Mouse (Mus musculus) liver, embryonic 12.5 days (tissue): ENCODE measurements around the gene H2-T3. TPM values are rescaled to one million over a fixed set of nuclear protein-coding genes. Genes with fewer than 3 reads are reported as not detected.
"Not testable (repeated sequence)": the region's sequence is repeated elsewhere in the genome, so short reads cannot be mapped to it uniquely, and the experiment has no call there.

Experiments used
- ATAC-seq: fragments of 200-750 bp; cut with Nextera tagmentation; 2 replicates; pipeline ENCODE4 v1.8.0; 2017; ENCODE audit warnings: moderate number of reproducible peaks, mild to moderate bottlenecking, moderate library complexity
- H3K27ac ChIP-seq: fragments of 300-500 bp; sonication (generic); 2 replicates; pipeline ENCODE4 v1.5.1; 2016; ENCODE audit warnings: mild to moderate bottlenecking
- H3K27me3 ChIP-seq: fragments of 300-500 bp; sonication (generic); replicated peaks from 2 replicates; pipeline ENCODE4 v1.6.1; 2016; ENCODE audit warnings: mild to moderate bottlenecking, moderate library complexity
- H3K36me3 ChIP-seq: fragments of 300-500 bp; sonication (generic); 2 replicates; pipeline ENCODE4 v1.6.1; 2016; ENCODE audit warnings: mild to moderate bottlenecking, moderate library complexity
- H3K4me1 ChIP-seq: fragments of 300-500 bp; sonication (generic); 2 replicates; pipeline ENCODE4 v1.6.1; 2016
- H3K4me2 ChIP-seq: fragments of 300-500 bp; sonication (generic); 2 replicates; pipeline ENCODE4 v1.6.1; 2016; ENCODE audit warnings: mild to moderate bottlenecking, moderate library complexity
- H3K4me3 ChIP-seq: fragments of 300-500 bp; sonication (generic); 2 replicates; pipeline ENCODE4 v1.5.1; 2016; ENCODE audit warnings: mild to moderate bottlenecking, moderate library complexity
- H3K9ac ChIP-seq: fragments of 300-500 bp; sonication (generic); 2 replicates; pipeline ENCODE4 v1.6.1; 2016; ENCODE audit warnings: mild to moderate bottlenecking, moderate library complexity
- H3K9me3 ChIP-seq: fragments of 300-500 bp; sonication (generic); replicated peaks from 2 replicates; pipeline ENCODE4 v1.6.1; 2016; ENCODE audit warnings: mild to moderate bottlenecking, moderate library complexity
- WGBS: fragments of 180-500 bp; shearing (Covaris S2); methylation state at CpG from one replicate; pipeline ENCODE4 v1.1.7; 2016; ENCODE audit not compliant: insufficient replicate concordance; 5-methylcytosine and 5-hydroxymethylcytosine counted together
- polyA plus RNA-seq: library from polyadenylated mRNA; unstranded; fragments of >200 nt; fragmentation: Nextera tagmentation; extraction: Ambion mirVana; gene quantifications from 2 replicates; pipeline ENCODE4 v1.2.1, GENCODE M21; 2016

H2-T3 gene
- not detected in 2 replicates for polyA plus RNA-seq

GRCm38 (mm10) chr17:36190169-36190507, at the start of gene H2-T3:
H2-T3 (minus strand) TSS chr17:36190287.
- Histone ChIP-seq H3K9ac (no peak within 1 kb of the TSS), H3K9me3 (no peaks in the 10 kb centered on the region), H3K27me3 (peaks cover 76% of the 10 kb centered on the region), H3K36me3 (no peaks in the 10 kb centered on the region), H3K4me3 (no peak within 1 kb of the TSS), H3K4me1 (no peaks in the 10 kb centered on the region), H3K4me2 (no peak within 1 kb of the TSS), H3K27ac (no peak within 1 kb of the TSS)
- ATAC-seq = no peak
- WGBS = 49% methylated on average over 2 of the region's 2 CpGs

DNA sequence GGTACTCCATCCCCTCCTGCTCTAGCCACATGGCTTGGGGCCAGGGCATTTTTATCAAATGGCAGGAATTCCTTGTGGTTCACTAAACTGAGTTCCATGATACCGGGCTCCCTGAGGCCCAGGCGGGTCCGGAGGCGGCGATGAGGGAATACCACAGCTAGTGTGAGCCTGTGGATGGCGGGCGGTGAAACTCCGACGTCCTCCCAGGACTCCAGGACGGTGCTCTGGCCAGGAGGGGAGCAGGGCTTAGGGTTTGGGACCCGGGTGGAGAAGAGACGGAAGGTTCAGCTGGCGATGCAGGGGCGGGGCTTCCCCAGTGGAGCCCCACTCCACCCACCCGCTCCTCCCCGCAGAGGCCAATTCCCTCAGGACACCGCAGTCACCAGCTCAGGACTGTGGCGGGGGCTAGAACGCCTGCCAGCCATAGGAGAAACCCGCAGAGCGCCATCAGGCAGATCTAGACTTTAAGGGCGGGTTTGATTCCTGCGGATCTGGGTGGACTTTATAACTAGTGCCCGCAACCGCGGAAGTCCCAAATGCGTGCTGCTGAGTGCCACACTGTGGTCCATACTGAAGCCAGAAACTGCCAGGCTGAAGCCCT, 47.3 kb upstream of the H2-T3 start:
- WGBS = 4% methylated on average over 27 of the region's 27 CpGs
- no peak overlapping the region for H3K27ac ChIP-seq
- H3K27me3 ChIP-seq = peaks cover 49% of the 10 kb centered on the region
- H3K9me3 ChIP-seq = no peaks in the 10 kb centered on the region
- H3K36me3 ChIP-seq = no peaks in the 10 kb centered on the region
- peak overlapping the region; percentile 50 for H3K4me2 ChIP-seq
- H3K4me3 ChIP-seq = peak overlapping the region; percentile 28
- 0 out of 2 replicates have a peak, but pooled peaks have one; percentile 24 for ATAC-seq
- no peak overlapping the region for H3K9ac ChIP-seq
- H3K4me1 ChIP-seq = no peaks in the 10 kb centered on the region

DNA sequence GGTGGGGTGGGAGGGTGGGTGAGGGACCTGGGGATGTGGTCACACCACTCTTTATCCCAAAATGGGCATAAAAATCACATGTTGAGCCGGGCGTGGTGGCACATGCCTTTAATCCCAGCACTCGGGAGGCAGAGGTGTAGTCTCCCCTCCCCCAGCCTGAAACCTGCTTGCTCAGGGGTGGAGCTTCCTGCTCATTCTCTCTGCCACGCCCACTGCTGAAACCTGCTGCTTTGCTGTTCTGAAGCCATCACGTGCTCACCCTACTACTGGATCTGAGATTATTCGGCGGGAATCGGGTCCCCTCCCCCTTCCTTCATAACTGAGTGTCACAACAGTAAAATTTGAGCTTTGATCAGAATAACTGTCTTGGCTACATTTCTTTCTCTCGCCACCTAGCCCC, 45.2 kb upstream of the H2-T3 start:
- 11% methylated on average over 9 of the region's 9 CpGs for WGBS
- H3K36me3 ChIP-seq, H3K4me3 ChIP-seq, H3K4me1 ChIP-seq, H3K9me3 ChIP-seq, H3K9ac ChIP-seq, H3K4me2 ChIP-seq, H3K27ac ChIP-seq, ATAC-seq: not testable (repeated sequence)
- peaks cover 40% of the 10 kb centered on the region for H3K27me3 ChIP-seq

DNA sequence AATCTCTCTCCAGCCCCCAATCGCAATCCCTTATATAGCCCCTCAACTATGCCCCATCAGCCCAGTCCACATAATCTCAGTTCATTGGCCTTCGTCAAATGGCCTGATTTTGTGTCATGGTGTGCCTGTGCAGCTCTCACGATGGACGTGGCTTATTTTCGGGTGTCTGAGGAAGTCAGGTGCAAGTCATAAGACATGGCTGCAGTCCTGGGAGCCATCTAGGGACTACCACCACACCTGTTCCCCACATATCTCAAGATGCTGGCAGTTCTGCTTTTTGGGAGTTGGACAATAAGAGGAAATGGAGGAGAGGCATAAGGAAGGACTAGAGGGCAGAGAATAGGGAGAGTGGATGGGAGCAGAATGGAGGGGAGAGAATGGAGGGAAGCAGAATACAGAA, 43.5 kb upstream of the H2-T3 start:
- Histone ChIP-seq H3K9ac (no peak overlapping the region), H3K9me3 (no peaks in the 10 kb centered on the region), H3K27ac (no peak overlapping the region)

GRCm38 (mm10) chr17:36231318-36231717, 41.2 kb upstream of the H2-T3 start:
- H3K9me3 ChIP-seq = no peaks in the 10 kb centered on the region
- 4% methylated on average over 36 of the region's 36 CpGs for WGBS
- H3K27me3 ChIP-seq = peaks cover 6% of the 10 kb centered on the region

More for the DNA sequence above, 43.5 kb upstream of the H2-T3 start:
- Histone ChIP-seq H3K4me3 (no peak overlapping the region), H3K27me3 (peaks cover 29% of the 10 kb centered on the region), H3K4me1 (no peaks in the 10 kb centered on the region), H3K4me2 (no peak overlapping the region), H3K36me3 (no peaks in the 10 kb centered on the region)
- WGBS = 61% methylated on average over 5 of the region's 5 CpGs
- ATAC-seq = no peak

GRCm38 (mm10) chr17:36229046-36229445, 39.0 kb upstream of the H2-T3 start:
- Histone ChIP-seq H3K9ac (peak overlapping the region; percentile 6; the same call in 1 of the 2 replicates), H3K4me1 (no peaks in the 10 kb centered on the region), H3K9me3 (no peaks in the 10 kb centered on the region), H3K36me3 (no peaks in the 10 kb centered on the region), H3K4me2 (no peak overlapping the region), H3K27ac (no peak overlapping the region), H3K27me3 (peaks cover 18% of the 10 kb centered on the region), H3K4me3 (no peak overlapping the region)
- WGBS = 5% methylated on average over 5 of the region's 5 CpGs
- ATAC-seq = no peak

More at GRCm38 (mm10) chr17:36231318-36231717, 41.2 kb upstream of the H2-T3 start:
- Histone ChIP-seq H3K27ac (no peak overlapping the region), H3K36me3 (no peaks in the 10 kb centered on the region), H3K9ac (no peak overlapping the region), H3K4me1 (no peaks in the 10 kb centered on the region), H3K4me2 (no peak overlapping the region), H3K4me3 (no peak overlapping the region)
- no peak for ATAC-seq

- Histone ChIP-seq H3K4me2 (no peak overlapping the region), H3K9ac (no peak overlapping the region), H3K4me1 (no peaks in the 10 kb centered on the region), H3K9me3 (no peaks in the 10 kb centered on the region), H3K36me3 (no peaks in the 10 kb centered on the region), H3K27me3 (peaks cover 27% of the 10 kb centered on the region), H3K4me3 (no peak overlapping the region), H3K27ac (no peak overlapping the region)
- 17% methylated on average over 8 of the region's 8 CpGs for WGBS
- ATAC-seq = no peak
Measured at GRCm38 (mm10) chr17:36226921-36227320, 36.8 kb upstream of the H2-T3 start.

- no peak overlapping the region for H3K27ac ChIP-seq
- H3K36me3 ChIP-seq = no peaks in the 10 kb centered on the region
- no peak overlapping the region for H3K4me2 ChIP-seq
- H3K9ac ChIP-seq = no peak overlapping the region
- H3K4me3 ChIP-seq = no peak overlapping the region
- no peak for ATAC-seq
- H3K27me3 ChIP-seq = peaks cover 43% of the 10 kb centered on the region
- WGBS = 21% methylated on average over 9 of the region's 9 CpGs
- no peaks in the 10 kb centered on the region for H3K4me1 ChIP-seq
- no peaks in the 10 kb centered on the region for H3K9me3 ChIP-seq
Measured at GRCm38 (mm10) chr17:36225231-36225824, 35.2 kb upstream of the H2-T3 start.

DNA sequence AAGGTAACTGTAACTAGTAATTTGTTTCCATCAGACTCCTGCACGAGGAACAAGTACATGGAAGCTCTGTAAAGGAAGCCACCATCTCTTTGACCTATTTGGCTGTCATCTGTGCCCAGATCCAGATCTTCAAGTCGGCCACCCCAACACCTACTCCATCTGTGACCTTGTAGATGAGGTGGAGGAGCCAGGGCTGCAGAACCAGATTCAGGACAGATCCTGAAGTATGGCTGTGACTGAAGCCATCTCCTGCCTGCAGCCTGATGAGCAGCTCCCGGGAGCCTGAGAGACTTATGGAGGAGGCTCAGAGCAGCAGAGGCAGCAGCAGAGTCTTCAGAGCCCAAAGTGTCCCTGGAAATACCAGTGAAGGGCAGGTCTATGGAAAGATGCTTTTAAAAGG, 34.4 kb upstream of the H2-T3 start:
- peaks cover 50% of the 10 kb centered on the region for H3K27me3 ChIP-seq

GRCm38 (mm10) chr17:36218594-36219155, 28.6 kb upstream of the H2-T3 start:
- no peak overlapping the region for H3K9ac ChIP-seq
- peaks cover 83% of the 10 kb centered on the region for H3K27me3 ChIP-seq
- H3K4me1 ChIP-seq = no peaks in the 10 kb centered on the region
- no peak overlapping the region for H3K4me3 ChIP-seq
- no peaks in the 10 kb centered on the region for H3K9me3 ChIP-seq
- no peaks in the 10 kb centered on the region for H3K36me3 ChIP-seq
- no peak overlapping the region for H3K4me2 ChIP-seq
- 31% methylated on average over 5 of the region's 5 CpGs for WGBS
- no peak for ATAC-seq
- H3K27ac ChIP-seq = no peak overlapping the region

More for the DNA sequence above, 34.4 kb upstream of the H2-T3 start:
- H3K9me3 ChIP-seq = no peaks in the 10 kb centered on the region
- no peaks in the 10 kb centered on the region for H3K36me3 ChIP-seq
- no peak overlapping the region for H3K4me2 ChIP-seq
- H3K27ac ChIP-seq = no peak overlapping the region
- 41% methylated on average over 3 of the region's 3 CpGs for WGBS
- no peak overlapping the region for H3K4me3 ChIP-seq
- no peak overlapping the region for H3K9ac ChIP-seq
- no peaks in the 10 kb centered on the region for H3K4me1 ChIP-seq
- ATAC-seq = no peak

GRCm38 (mm10) chr17:36215586-36215985, 25.5 kb upstream of the H2-T3 start:
- ATAC-seq = no peak
- Histone ChIP-seq H3K27me3 (peaks cover 92% of the 10 kb centered on the region), H3K4me1 (no peaks in the 10 kb centered on the region), H3K4me3 (no peak overlapping the region), H3K36me3 (no peaks in the 10 kb centered on the region), H3K9me3 (no peaks in the 10 kb centered on the region), H3K4me2 (no peak overlapping the region), H3K9ac (no peak overlapping the region), H3K27ac (no peak overlapping the region)
- 4% methylated on average over 20 of the region's 20 CpGs for WGBS

DNA sequence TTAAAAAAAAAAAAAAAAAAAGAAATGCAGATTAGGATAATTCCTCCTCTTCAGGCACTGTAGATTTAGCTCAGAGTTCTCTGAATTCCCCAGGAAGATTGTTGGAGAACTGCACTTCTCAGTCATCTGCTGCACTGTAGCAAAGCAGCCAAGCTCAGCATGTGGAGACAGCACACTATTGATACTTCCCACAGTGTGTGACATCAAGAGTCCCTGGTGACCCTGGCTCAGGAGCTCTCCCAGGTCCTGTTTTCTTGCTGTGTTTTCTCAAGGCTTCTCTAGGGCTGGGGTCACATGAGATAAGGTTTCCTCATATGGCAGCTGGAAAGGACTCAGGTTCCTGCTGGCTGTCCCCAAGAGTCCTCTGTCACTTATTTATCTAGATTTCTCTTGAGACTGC, 16.8 kb upstream of the H2-T3 start:
- Histone ChIP-seq H3K27me3 (peaks cover 95% of the 10 kb centered on the region), H3K27ac (no peak overlapping the region), H3K4me3 (no peak overlapping the region), H3K9ac (no peak overlapping the region), H3K4me2 (no peak overlapping the region), H3K36me3 (no peaks in the 10 kb centered on the region), H3K4me1 (peaks cover 6% of the 10 kb centered on the region; the same call in 1 of the 2 replicates), H3K9me3 (no peaks in the 10 kb centered on the region)
- ATAC-seq = no peak
